Mouse (Mus musculus): Measurements from ENCODE around the gene Fam181a. TPM values are rescaled to one million over a fixed set of nuclear protein-coding genes. Genes with fewer than 3 reads are reported as not detected.

Gene Fam181a
- total RNA-seq, 4 experiments from 2014 or later: not detected

DNA sequence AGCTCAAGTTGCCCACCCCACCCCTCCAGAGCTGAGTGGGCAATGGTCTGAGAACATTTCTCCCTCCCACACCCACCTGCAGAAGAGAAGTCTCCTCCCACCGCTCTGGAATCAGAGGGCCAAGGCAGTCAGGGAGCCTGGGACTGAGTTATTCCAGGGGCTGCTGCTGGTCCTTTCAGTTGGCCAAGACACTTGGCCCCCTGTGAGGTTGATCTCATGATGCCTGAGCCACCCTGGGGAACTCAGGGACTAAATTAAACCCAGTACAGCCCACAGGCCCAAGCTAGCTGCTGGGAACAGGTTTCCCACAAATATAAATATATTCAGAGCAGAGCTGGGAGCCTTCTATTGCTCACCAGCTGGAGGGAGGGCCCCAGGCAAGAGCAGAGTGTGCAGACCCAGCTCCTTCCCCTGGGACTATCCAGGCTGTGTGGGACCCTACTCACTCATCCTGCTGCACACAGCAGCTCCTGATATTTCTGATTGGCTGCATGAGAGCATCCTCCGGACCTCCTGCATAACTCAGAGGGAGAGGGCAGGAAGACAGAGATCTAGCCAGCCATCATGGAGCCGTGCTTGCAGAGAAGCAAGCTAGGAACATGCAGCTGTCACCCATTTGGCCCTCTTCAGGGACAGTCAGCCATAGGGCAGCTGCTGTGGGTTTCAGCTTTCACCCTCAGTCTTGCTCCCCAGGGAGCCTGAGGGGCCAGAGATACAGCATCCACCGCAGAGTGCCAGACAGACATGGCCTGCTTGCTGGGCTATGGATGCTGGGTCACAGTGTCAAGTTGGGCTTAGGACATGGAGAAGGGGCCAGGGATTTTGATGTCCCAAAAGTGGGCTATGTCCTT is 48.4 kb downstream of the Fam181a start:
- no peak for DNase-seq

DNA sequence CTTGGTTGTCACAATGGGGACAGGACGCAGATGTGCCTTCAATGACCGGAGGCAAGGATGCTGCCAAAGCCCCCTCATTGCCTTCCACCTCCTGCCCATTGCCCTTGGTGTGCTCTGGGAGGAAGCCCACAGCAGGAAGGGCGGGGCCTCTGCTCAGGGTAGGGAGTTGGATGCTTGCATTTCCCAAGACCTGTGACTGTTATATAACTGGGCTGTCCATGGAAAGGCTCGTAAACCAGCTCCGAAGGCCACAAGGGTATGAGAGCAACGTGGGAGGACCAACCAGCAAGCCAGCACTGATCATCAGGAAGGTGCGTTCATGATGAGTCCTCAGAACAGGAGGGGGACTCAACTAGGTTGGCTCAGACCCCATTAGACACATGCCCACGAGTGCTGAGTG is 50.0 kb downstream of the Fam181a start:
- no peak for DNase-seq

DNA sequence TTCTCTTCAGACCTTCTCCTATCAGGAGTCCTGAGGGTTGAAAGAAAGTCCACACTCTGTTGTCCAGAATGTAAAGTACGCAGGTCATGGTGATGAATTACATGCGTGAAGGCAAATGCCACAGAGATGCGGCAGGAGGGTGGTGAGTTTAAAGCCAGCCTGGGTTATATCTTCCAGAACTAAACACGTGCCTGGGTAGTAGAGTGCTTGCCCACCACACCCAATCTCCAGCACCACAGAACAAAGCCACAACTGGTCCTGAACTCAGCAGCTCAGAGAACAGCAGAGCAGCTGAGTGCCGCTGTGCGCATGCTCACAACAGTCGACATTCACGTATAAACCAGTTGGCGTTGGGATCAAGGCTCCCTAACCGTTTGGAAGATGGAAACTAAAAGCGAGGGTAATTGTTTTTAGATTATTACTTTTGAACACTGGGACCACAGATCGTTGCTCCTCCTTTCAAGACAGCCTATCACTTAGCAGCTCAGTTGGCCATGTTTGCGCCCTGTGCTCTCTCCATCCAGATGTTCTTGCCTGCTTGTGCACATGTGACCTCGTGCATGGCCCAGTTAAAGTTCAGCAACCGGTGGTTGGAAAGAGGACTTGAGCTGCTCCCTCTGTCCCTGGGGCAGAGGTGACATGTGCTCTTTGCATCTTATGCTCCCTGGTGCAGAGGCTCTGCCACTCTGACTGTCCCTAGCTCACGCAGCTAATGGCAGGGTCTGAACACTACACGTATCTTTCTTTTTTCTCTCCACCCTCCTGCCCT is 50.9 kb downstream of the Fam181a start:
- DNase-seq: no peak

DNA sequence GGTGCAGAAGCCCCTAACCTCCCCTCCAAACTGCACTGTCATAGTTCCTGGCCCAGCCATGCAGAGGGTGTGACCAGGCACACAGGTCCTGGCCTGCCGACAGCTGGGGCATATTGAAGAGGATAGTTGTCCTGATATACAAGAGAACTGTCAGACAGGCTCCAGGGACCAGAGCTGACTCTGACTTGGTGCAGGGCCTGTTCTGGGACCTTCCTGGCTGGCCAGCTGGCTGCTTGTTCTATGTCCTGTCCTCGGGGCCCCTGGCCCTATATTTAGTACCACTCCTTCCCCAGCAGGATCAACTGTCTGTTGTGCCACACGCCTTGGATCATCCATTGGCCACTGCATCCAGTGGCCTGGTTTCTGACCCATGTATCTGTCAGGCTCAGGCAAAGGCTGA is 51.6 kb downstream of the Fam181a start:
- DNase-seq: no peak

Other genes starting within 250 kb of the Fam181a start
- gene Prima1, start 68.8 kb upstream of the Fam181a start, total RNA-seq (2022): 1 to 10 TPM; 1.9 to 3.9 (median 2.5) TPM
- gene Asb2, start 45.0 kb downstream of the Fam181a start, total RNA-seq (2022): 1 to 10 TPM in 1 of 4 experiments, under 1 TPM in 3; 0.74 to 1.5 (median 0.83) TPM
- 1 to 10 TPM; 3.8 to 6.6 (median 4.5) TPM for gene Otub2, start 77.7 kb downstream of the Fam181a start, total RNA-seq (2022)
- gene 9330161L09Rik, start 96.8 kb downstream of the Fam181a start, total RNA-seq (2022): 1 to 10 TPM in 3 of 4 experiments, under 1 TPM in 1; 0.99 to 3.4 (median 2.1) TPM
- gene Ddx24, start 114.9 kb downstream of the Fam181a start, total RNA-seq (2022): 100 to 1,000 TPM; 131 to 169 (median 147) TPM
- gene Ifi27, start 123.2 kb downstream of the Fam181a start, total RNA-seq (2022): 1,000 to 10,000 TPM; 1,094 to 1,254 (median 1,159) TPM
- 100 to 1,000 TPM; 264 to 566 (median 340) TPM for gene Ifi27l2a, start 132.7 kb downstream of the Fam181a start, total RNA-seq (2022)
- gene Ifi27l2b, start 146.2 kb downstream of the Fam181a start, total RNA-seq (2022): not detected
- 10 to 100 TPM in 1 of 4 experiments, 1 to 10 TPM in 3; 4.0 to 11.1 (median 7.3) TPM for gene Ppp4r4, start 221.3 kb downstream of the Fam181a start, total RNA-seq (2022)